Mouse (Mus musculus) hindbrain, embryonic 15.5 days (tissue): ENCODE measurements around the gene Ssh2. TPM values are rescaled to one million over a fixed set of nuclear protein-coding genes. Genes with fewer than 3 reads are reported as not detected.

Experiments
- ATAC-seq: fragments of 200-750 bp; cut with Nextera tagmentation; 2 replicates; pipeline ENCODE4 v1.8.0; 2017; ENCODE audit warnings: low read depth, moderate number of reproducible peaks, moderate TSS enrichment; ENCODE audit not compliant: low FRiP score
- H3K27ac ChIP-seq: fragments of 300-500 bp; sonication (generic); replicated peaks from 2 replicates; pipeline ENCODE4 v1.5.1; 2015; ENCODE audit warnings: mild to moderate bottlenecking, inconsistent platforms
- H3K27me3 ChIP-seq: fragments of 300-500 bp; sonication (generic); 2 replicates; pipeline ENCODE4 v1.6.1; 2015; ENCODE audit warnings: control low read depth, inconsistent platforms
- H3K36me3 ChIP-seq: fragments of 300-500 bp; sonication (generic); 2 replicates; pipeline ENCODE4 v1.6.1; 2015; ENCODE audit warnings: control low read depth, inconsistent platforms
- H3K4me1 ChIP-seq: fragments of 300-500 bp; sonication (generic); replicated peaks from 2 replicates; pipeline ENCODE4 v1.6.1; 2015; ENCODE audit warnings: control low read depth, inconsistent platforms
- H3K4me2 ChIP-seq: fragments of 300-500 bp; sonication (generic); 2 replicates; pipeline ENCODE4 v1.6.1; 2015; ENCODE audit warnings: moderate library complexity, mild to moderate bottlenecking, inconsistent platforms
- H3K4me3 ChIP-seq: fragments of 300-500 bp; sonication (generic); 2 replicates; pipeline ENCODE4 v1.5.1; 2015; ENCODE audit warnings: mild to moderate bottlenecking, inconsistent platforms
- H3K9ac ChIP-seq: fragments of 300-500 bp; sonication (generic); 2 replicates; pipeline ENCODE4 v1.6.1; 2015; ENCODE audit warnings: inconsistent platforms
- H3K9me3 ChIP-seq: fragments of 300-500 bp; sonication (generic); 2 replicates; pipeline ENCODE4 v1.6.1; 2016; ENCODE audit warnings: control low read depth, inconsistent platforms
- WGBS: fragments of 180-500 bp; shearing (Covaris S2); methylation state at CpG from one replicate; pipeline ENCODE4 v1.1.7; 2015; 5-methylcytosine and 5-hydroxymethylcytosine counted together
- polyA plus RNA-seq: library from polyadenylated mRNA; unstranded; fragments of >200 nt; fragmentation: Nextera tagmentation; extraction: Ambion mirVana; gene quantifications from 2 replicates; pipeline ENCODE4 v1.2.1, GENCODE M21; 2015

Ssh2 gene
- polyA plus RNA-seq, 1 experiment from 2014 or later, result 17.3 TPM

GRCm38 (mm10) chr11:77461856-77462255 is 245.8 kb downstream of the Ssh2 start:
- peak overlapping the region; percentile 60 for H3K4me3 ChIP-seq
- H3K4me1 ChIP-seq, result peaks cover 15% of the 10 kb centered on the region
- H3K27ac ChIP-seq, result no peak overlapping the region
- no peak for ATAC-seq
- no peaks in the 10 kb centered on the region; the same call in 1 of the 2 replicates for H3K36me3 ChIP-seq
- peak overlapping the region; percentile 53; the same call in 1 of the 2 replicates for H3K9ac ChIP-seq
- no peaks in the 10 kb centered on the region for H3K9me3 ChIP-seq
- WGBS, result 5% methylated on average over 6 of the region's 6 CpGs
- peak overlapping the region; percentile 100 for H3K4me2 ChIP-seq
- H3K27me3 ChIP-seq, result peaks cover 35% of the 10 kb centered on the region

GRCm38 (mm10) chr11:77462283-77463100 is 246.4 kb downstream of the Ssh2 start, which contains the start of gene Coro6:
Coro6 (plus strand) TSS chr11:77462411.
- H3K27me3 ChIP-seq, result peaks cover 42% of the 10 kb centered on the region

GRCm38 (mm10) chr11:77463101-77463445 is 247.0 kb downstream of the Ssh2 start:
- Histone ChIP-seq H3K4me1 (peaks cover 23% of the 10 kb centered on the region), H3K27me3 (peaks cover 45% of the 10 kb centered on the region), H3K4me2 (peak overlapping the region; percentile 100), H3K9ac (peak overlapping the region; percentile 53; the same call in 1 of the 2 replicates), H3K9me3 (no peaks in the 10 kb centered on the region), H3K36me3 (no peaks in the 10 kb centered on the region), H3K27ac (no peak overlapping the region), H3K4me3 (peak overlapping the region; percentile 60)
- WGBS, result 51% methylated on average over 8 of the region's 8 CpGs
- ATAC-seq, result no peak

More at GRCm38 (mm10) chr11:77462283-77463100, 246.4 kb downstream of the Ssh2 start, which contains the start of gene Coro6:
- WGBS, result under 1% methylated on average over 67 of the region's 73 CpGs
- peaks cover 17% of the 10 kb centered on the region for H3K4me1 ChIP-seq
- H3K9me3 ChIP-seq, result no peaks in the 10 kb centered on the region
- H3K4me3 ChIP-seq, result peak within 1 kb of the TSS; percentile 60
- H3K9ac ChIP-seq, result peak within 1 kb of the TSS; percentile 53
- peak within 1 kb of the TSS; percentile 100 for H3K4me2 ChIP-seq
- peak; percentile 56 for ATAC-seq
- no peak within 1 kb of the TSS for H3K27ac ChIP-seq
- H3K36me3 ChIP-seq, result no peaks in the 10 kb centered on the region; the same call in 1 of the 2 replicates

GRCm38 (mm10) chr11:77463786-77464185 is 247.7 kb downstream of the Ssh2 start:
- Histone ChIP-seq H3K36me3 (no peaks in the 10 kb centered on the region), H3K27me3 (peaks cover 45% of the 10 kb centered on the region), H3K4me2 (no peak overlapping the region), H3K4me1 (peaks cover 23% of the 10 kb centered on the region), H3K9me3 (no peaks in the 10 kb centered on the region), H3K27ac (no peak overlapping the region), H3K4me3 (no peak overlapping the region), H3K9ac (no peak overlapping the region)
- WGBS, result 79% methylated on average over 10 of the region's 10 CpGs
- ATAC-seq, result no peak

GRCm38 (mm10) chr11:77464684-77465083 is 248.6 kb downstream of the Ssh2 start:
- no peaks in the 10 kb centered on the region for H3K36me3 ChIP-seq
- no peak overlapping the region for H3K9ac ChIP-seq
- WGBS, result 41% methylated on average over 4 of the region's 4 CpGs
- no peak overlapping the region for H3K4me2 ChIP-seq
- H3K9me3 ChIP-seq, result no peaks in the 10 kb centered on the region
- no peak overlapping the region for H3K4me3 ChIP-seq
- no peak for ATAC-seq
- no peak overlapping the region for H3K27ac ChIP-seq
- H3K27me3 ChIP-seq, result peaks cover 45% of the 10 kb centered on the region
- peaks cover 23% of the 10 kb centered on the region for H3K4me1 ChIP-seq

- Histone ChIP-seq H3K9me3 (no peaks in the 10 kb centered on the region), H3K27me3 (peaks cover 45% of the 10 kb centered on the region), H3K27ac (no peak overlapping the region), H3K4me3 (no peak overlapping the region), H3K36me3 (no peaks in the 10 kb centered on the region), H3K4me1 (peaks cover 23% of the 10 kb centered on the region), H3K4me2 (no peak overlapping the region), H3K9ac (no peak overlapping the region)
- 48% methylated on average over 3 of the region's 3 CpGs for WGBS
- ATAC-seq, result no peak
Observed at GRCm38 (mm10) chr11:77465111-77465510, 249.0 kb downstream of the Ssh2 start.

GRCm38 (mm10) chr11:77466544-77466943 is 250.5 kb downstream of the Ssh2 start:
- Histone ChIP-seq H3K27ac (no peak overlapping the region), H3K4me1 (peaks cover 23% of the 10 kb centered on the region), H3K36me3 (peaks cover 13% of the 10 kb centered on the region), H3K9me3 (no peaks in the 10 kb centered on the region), H3K4me2 (no peak overlapping the region), H3K9ac (no peak overlapping the region), H3K4me3 (no peak overlapping the region), H3K27me3 (peaks cover 36% of the 10 kb centered on the region)
- WGBS, result 41% methylated on average over 9 of the region's 9 CpGs
- ATAC-seq, result no peak

- no peak for ATAC-seq
- Histone ChIP-seq H3K4me2 (no peak overlapping the region), H3K27me3 (peaks cover 36% of the 10 kb centered on the region), H3K27ac (no peak overlapping the region), H3K4me1 (peaks cover 17% of the 10 kb centered on the region), H3K9me3 (no peaks in the 10 kb centered on the region), H3K4me3 (no peak overlapping the region), H3K9ac (no peak overlapping the region), H3K36me3 (peaks cover 20% of the 10 kb centered on the region)
- WGBS, result 4% methylated on average over 25 of the region's 25 CpGs
Observed at GRCm38 (mm10) chr11:77467157-77467556, 251.1 kb downstream of the Ssh2 start.

- no peak for ATAC-seq
- Histone ChIP-seq H3K4me3 (no peak overlapping the region), H3K9ac (no peak overlapping the region), H3K36me3 (peaks cover 26% of the 10 kb centered on the region), H3K27me3 (peaks cover 32% of the 10 kb centered on the region), H3K4me2 (peak overlapping the region; percentile 33; the same call in 1 of the 2 replicates), H3K27ac (no peak overlapping the region), H3K9me3 (no peaks in the 10 kb centered on the region), H3K4me1 (peaks cover 11% of the 10 kb centered on the region)
- 13% methylated on average over 20 of the region's 20 CpGs for whole genome bisulfite sequencing
Observed at GRCm38 (mm10) chr11:77467784-77468183, 251.7 kb downstream of the Ssh2 start.

- Histone ChIP-seq H3K27me3 (peaks cover 26% of the 10 kb centered on the region), H3K4me3 (no peak overlapping the region)
- 80% methylated on average over 9 of the region's 9 CpGs for WGBS
Observed at GRCm38 (mm10) chr11:77468397-77468796, 252.3 kb downstream of the Ssh2 start.

GRCm38 (mm10) chr11:77471407-77471806 is 255.3 kb downstream of the Ssh2 start:
- Histone ChIP-seq H3K27ac (no peak overlapping the region), H3K9me3 (no peaks in the 10 kb centered on the region), H3K4me2 (no peak overlapping the region), H3K9ac (no peak overlapping the region), H3K27me3 (peaks cover 13% of the 10 kb centered on the region), H3K4me1 (peaks cover 8% of the 10 kb centered on the region), H3K4me3 (no peak overlapping the region), H3K36me3 (peaks cover 47% of the 10 kb centered on the region)
- 70% methylated on average over 29 of the region's 29 CpGs for WGBS
- ATAC-seq, result no peak

More at GRCm38 (mm10) chr11:77468397-77468796, 252.3 kb downstream of the Ssh2 start:
- Histone ChIP-seq H3K4me1 (peaks cover 8% of the 10 kb centered on the region), H3K9me3 (no peaks in the 10 kb centered on the region), H3K27ac (no peak overlapping the region), H3K9ac (no peak overlapping the region), H3K4me2 (no peak overlapping the region), H3K36me3 (peaks cover 32% of the 10 kb centered on the region)
- no peak for ATAC-seq

GRCm38 (mm10) chr11:77472775-77473174 is 256.7 kb downstream of the Ssh2 start:
- Histone ChIP-seq H3K27me3 (0 out of 2 replicates have a peak, but pooled peaks cover under 1% of the 10 kb centered on the region), H3K36me3 (peaks cover 47% of the 10 kb centered on the region), H3K9ac (no peak overlapping the region), H3K4me1 (peaks cover 3% of the 10 kb centered on the region), H3K4me2 (no peak overlapping the region), H3K4me3 (no peak overlapping the region), H3K27ac (no peak overlapping the region), H3K9me3 (no peaks in the 10 kb centered on the region)
- ATAC-seq, result no peak
- WGBS, result 91% methylated on average over 16 of the region's 16 CpGs
